Mouse (Mus musculus) neural tube, embryonic 13.5 days (tissue): ENCODE data around the gene Trp53i11. TPM values are rescaled to one million over a fixed set of nuclear protein-coding genes. Genes with fewer than 3 reads are reported as not detected.

Source experiments
- ATAC-seq: fragments of 200-750 bp; cut with Nextera tagmentation; 2 replicates; pipeline ENCODE4 v1.8.0; 2017; ENCODE audit warnings: low read depth, mild to moderate bottlenecking, moderate TSS enrichment, moderate library complexity
- H3K27ac ChIP-seq: fragments of 300-500 bp; sonication (generic); replicated peaks from 2 replicates; pipeline ENCODE4 v1.5.1; 2015; ENCODE audit warnings: moderate library complexity, mild to moderate bottlenecking, inconsistent platforms
- H3K27me3 ChIP-seq: fragments of 300-500 bp; sonication (generic); 2 replicates; pipeline ENCODE4 v1.6.1; 2015; ENCODE audit warnings: mild to moderate bottlenecking, inconsistent platforms
- H3K36me3 ChIP-seq: fragments of 300-500 bp; sonication (generic); 2 replicates; pipeline ENCODE4 v1.6.1; 2015; ENCODE audit warnings: mild to moderate bottlenecking, inconsistent platforms
- H3K4me1 ChIP-seq: fragments of 300-500 bp; sonication (generic); replicated peaks from 2 replicates; pipeline ENCODE4 v1.6.1; 2015; ENCODE audit warnings: inconsistent platforms
- H3K4me2 ChIP-seq: fragments of 300-500 bp; sonication (generic); 2 replicates; pipeline ENCODE4 v1.6.1; 2015; ENCODE audit warnings: inconsistent platforms, mild to moderate bottlenecking, moderate library complexity
- H3K4me3 ChIP-seq: fragments of 300-500 bp; sonication (generic); 2 replicates; pipeline ENCODE4 v1.5.1; 2015; ENCODE audit warnings: mild to moderate bottlenecking, inconsistent platforms
- H3K9ac ChIP-seq: fragments of 300-500 bp; sonication (generic); 2 replicates; pipeline ENCODE4 v1.6.1; 2015; ENCODE audit warnings: moderate library complexity, mild to moderate bottlenecking, inconsistent platforms
- H3K9me3 ChIP-seq: fragments of 300-500 bp; sonication (generic); 2 replicates; pipeline ENCODE4 v1.6.1; 2016; ENCODE audit warnings: inconsistent platforms
- WGBS: fragments of 180-500 bp; shearing (Covaris S2); methylation state at CpG from one replicate; pipeline ENCODE4 v1.1.7; 2015; 5-methylcytosine and 5-hydroxymethylcytosine counted together
- polyA plus RNA-seq: library from polyadenylated mRNA; unstranded; fragments of >200 nt; fragmentation: Nextera tagmentation; extraction: Ambion mirVana; gene quantifications from 2 replicates; pipeline ENCODE4 v1.2.1, GENCODE M21; 2015

Gene Trp53i11
- polyA plus RNA-seq, 1 experiment from 2014 or later: 150 TPM

DNA sequence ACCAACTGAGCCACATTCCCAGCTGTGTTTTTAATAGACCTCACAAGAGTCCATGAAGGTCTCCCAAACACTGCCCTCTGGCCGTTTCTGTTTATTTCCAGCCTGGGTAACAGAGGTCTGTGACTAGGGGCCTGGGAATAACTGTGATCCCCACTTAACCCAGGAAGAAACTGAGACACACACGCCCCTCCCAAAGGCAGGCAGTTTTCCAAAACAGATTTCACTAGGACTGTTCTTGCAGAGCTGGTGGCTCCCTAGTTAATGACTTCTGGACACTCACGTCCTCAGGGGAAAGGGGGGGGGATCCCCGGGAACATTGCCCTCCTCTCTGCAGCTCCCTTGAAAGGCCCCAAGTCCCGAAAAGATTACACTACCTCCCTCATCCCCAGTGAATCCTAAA is 12.1 kb upstream of the Trp53i11 start:
- H3K9me3 ChIP-seq: no peaks in the 10 kb centered on the region
- peak overlapping the region; percentile 88 for H3K27ac ChIP-seq
- peaks cover 96% of the 10 kb centered on the region for H3K4me1 ChIP-seq

GRCm38 (mm10) chr2:93175721-93176120 is 11.6 kb upstream of the Trp53i11 start:
- Histone ChIP-seq H3K36me3 (no peaks in the 10 kb centered on the region), H3K4me1 (peaks cover 96% of the 10 kb centered on the region), H3K4me3 (no peak overlapping the region), H3K27me3 (no peaks in the 10 kb centered on the region), H3K9me3 (no peaks in the 10 kb centered on the region), H3K4me2 (no peak overlapping the region), H3K27ac (peak overlapping the region; percentile 88), H3K9ac (0 out of 2 replicates have a peak overlapping the region, but pooled peaks have one; percentile 8)
- WGBS: 47% methylated on average over 2 of the region's 2 CpGs
- no peak for ATAC-seq

More for the DNA sequence above, 12.1 kb upstream of the Trp53i11 start:
- H3K9ac ChIP-seq: 0 out of 2 replicates have a peak overlapping the region, but pooled peaks have one; percentile 8
- no peak for ATAC-seq
- WGBS: 11% methylated on average over 5 of the region's 5 CpGs
- no peaks in the 10 kb centered on the region for H3K36me3 ChIP-seq
- H3K4me3 ChIP-seq: no peak overlapping the region
- H3K27me3 ChIP-seq: no peaks in the 10 kb centered on the region
- no peak overlapping the region for H3K4me2 ChIP-seq

DNA sequence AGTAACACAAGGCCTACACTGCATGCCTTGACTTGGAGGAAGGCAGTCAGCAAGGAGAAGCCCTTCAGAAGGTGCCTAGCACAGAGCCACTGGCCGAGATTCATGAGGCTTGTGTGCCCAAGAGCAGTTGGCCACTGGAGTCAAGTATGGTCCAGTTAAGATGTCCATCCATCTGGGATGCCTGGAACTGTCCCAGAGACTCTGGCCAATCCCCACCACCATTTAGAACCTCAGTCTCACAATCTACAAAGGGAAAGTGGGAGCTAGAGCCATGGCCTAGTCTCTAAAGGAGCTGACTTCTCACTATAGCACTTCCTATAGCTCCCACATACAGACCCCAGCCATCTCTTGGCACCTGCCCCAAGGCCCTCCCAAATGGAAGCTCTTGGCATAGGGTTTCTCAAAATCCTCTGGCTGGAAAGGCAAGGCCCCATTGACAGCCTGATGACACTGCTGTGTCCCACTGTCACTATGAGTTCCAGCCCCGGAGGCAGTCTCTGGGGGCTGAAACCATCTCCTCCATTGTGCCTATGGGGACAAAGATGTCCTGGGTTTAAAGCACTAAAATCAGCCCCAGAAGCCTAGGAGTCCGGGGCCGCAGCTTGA is 11.1 kb upstream of the Trp53i11 start:
- Histone ChIP-seq H3K4me2 (peak overlapping the region; percentile 33), H3K9me3 (no peaks in the 10 kb centered on the region), H3K27me3 (no peaks in the 10 kb centered on the region), H3K4me1 (peaks cover 90% of the 10 kb centered on the region), H3K9ac (peak overlapping the region; percentile 55; the same call in 1 of the 2 replicates), H3K27ac (peak overlapping the region; percentile 88), H3K36me3 (no peaks in the 10 kb centered on the region), H3K4me3 (no peak overlapping the region)
- ATAC-seq: peak; percentile 13; the same call in 1 of the 2 replicates
- WGBS: 14% methylated on average over 4 of the region's 4 CpGs

GRCm38 (mm10) chr2:93176871-93177667 is 10.3 kb upstream of the Trp53i11 start:
- H3K36me3 ChIP-seq: no peaks in the 10 kb centered on the region
- ATAC-seq: peak; percentile 44; the same call in 1 of the 2 replicates
- H3K9ac ChIP-seq: peak overlapping the region; percentile 55
- H3K27ac ChIP-seq: peak overlapping the region; percentile 88
- peak overlapping the region; percentile 33 for H3K4me2 ChIP-seq
- no peak overlapping the region for H3K4me3 ChIP-seq
- H3K27me3 ChIP-seq: no peaks in the 10 kb centered on the region
- no peaks in the 10 kb centered on the region for H3K9me3 ChIP-seq
- 1% methylated on average over 17 of the region's 17 CpGs for WGBS
- peaks cover 83% of the 10 kb centered on the region for H3K4me1 ChIP-seq

DNA sequence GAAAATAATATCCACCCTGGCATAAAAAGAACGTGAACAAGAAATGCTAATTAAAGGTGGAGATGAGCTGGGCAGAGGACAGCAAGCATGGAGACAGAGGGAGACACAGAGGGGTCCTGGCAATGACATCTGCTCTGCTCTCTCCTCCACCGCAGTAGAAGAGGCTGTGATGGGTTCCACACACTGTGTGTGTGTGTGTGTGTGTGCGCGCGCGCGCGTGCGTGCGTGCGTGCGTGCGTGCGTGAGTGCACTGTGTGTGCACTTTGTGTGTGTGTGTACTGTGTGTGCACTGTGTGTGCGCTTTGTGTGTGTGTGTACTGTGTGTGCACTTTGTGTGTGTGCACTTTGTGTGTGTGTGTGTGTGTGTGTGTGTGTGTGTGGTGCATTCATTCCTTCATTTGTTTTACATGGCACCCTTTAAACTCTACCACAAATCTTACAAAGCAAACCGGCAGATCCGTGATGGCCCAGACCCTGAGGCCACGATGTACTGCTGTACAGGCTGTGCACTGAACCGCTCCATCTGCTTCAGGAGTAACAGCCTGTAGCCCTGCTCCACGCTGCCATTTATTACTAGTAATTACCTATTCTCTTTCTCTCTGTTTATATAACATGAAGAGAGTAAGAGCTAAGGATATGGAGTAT is 9.6 kb upstream of the Trp53i11 start:
- Histone ChIP-seq H3K4me2 (no peak overlapping the region), H3K27me3 (no peaks in the 10 kb centered on the region), H3K9ac (no peak overlapping the region), H3K4me1 (peaks cover 80% of the 10 kb centered on the region), H3K27ac (peak overlapping the region; percentile 88), H3K36me3 (no peaks in the 10 kb centered on the region), H3K4me3 (no peak overlapping the region), H3K9me3 (no peaks in the 10 kb centered on the region)
- WGBS: 58% methylated on average over 20 of the region's 20 CpGs
- ATAC-seq: peak; percentile 34; the same call in 1 of the 2 replicates

- Histone ChIP-seq H3K9me3 (no peaks in the 10 kb centered on the region), H3K4me3 (no peak overlapping the region), H3K27ac (peak overlapping the region; percentile 88), H3K4me2 (no peak overlapping the region), H3K36me3 (no peaks in the 10 kb centered on the region), H3K9ac (no peak overlapping the region), H3K4me1 (peaks cover 80% of the 10 kb centered on the region), H3K27me3 (no peaks in the 10 kb centered on the region)
- WGBS: 67% methylated on average over 4 of the region's 4 CpGs
- ATAC-seq: no peak
Observed at GRCm38 (mm10) chr2:93178313-93178677, 9.1 kb upstream of the Trp53i11 start.

DNA sequence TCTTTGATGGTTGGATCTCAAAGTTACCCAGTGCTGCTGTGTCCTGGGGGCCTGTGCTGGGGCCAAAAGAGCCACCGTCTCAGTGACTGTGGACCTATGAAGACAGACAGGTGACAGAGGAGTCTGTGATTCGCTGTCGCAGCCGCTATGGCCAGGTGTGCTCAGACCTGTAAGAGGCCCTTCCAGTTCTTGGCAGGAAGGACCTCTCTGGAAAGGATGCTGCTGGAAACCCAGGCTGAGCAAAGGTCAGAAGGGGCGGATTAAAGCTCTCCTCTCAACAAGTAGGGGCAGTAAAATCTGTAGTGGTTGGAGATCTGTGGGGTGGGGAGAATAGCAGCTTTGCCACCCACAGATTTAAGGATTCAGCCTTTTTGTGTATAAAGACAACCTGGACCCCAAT is 7.7 kb upstream of the Trp53i11 start:
- 52% methylated on average over 5 of the region's 5 CpGs for WGBS
- no peak for ATAC-seq
- Histone ChIP-seq H3K4me2 (peak overlapping the region; percentile 59), H3K27ac (peak overlapping the region; percentile 88), H3K9me3 (no peaks in the 10 kb centered on the region), H3K4me3 (no peak overlapping the region), H3K27me3 (no peaks in the 10 kb centered on the region), H3K9ac (peak overlapping the region; percentile 70), H3K4me1 (peaks cover 78% of the 10 kb centered on the region), H3K36me3 (no peaks in the 10 kb centered on the region)

GRCm38 (mm10) chr2:93180077-93180844 is 7.1 kb upstream of the Trp53i11 start:
- Histone ChIP-seq H3K9ac (peak overlapping the region; percentile 70), H3K4me1 (peaks cover 72% of the 10 kb centered on the region), H3K9me3 (no peaks in the 10 kb centered on the region), H3K36me3 (no peaks in the 10 kb centered on the region), H3K4me3 (peak overlapping the region; percentile 31), H3K4me2 (peak overlapping the region; percentile 59), H3K27ac (peak overlapping the region; percentile 88), H3K27me3 (0 out of 2 replicates have a peak, but pooled peaks cover 3% of the 10 kb centered on the region)
- 1% methylated on average over 41 of the region's 41 CpGs for WGBS
- peak; percentile 20; the same call in 1 of the 2 replicates for ATAC-seq

DNA sequence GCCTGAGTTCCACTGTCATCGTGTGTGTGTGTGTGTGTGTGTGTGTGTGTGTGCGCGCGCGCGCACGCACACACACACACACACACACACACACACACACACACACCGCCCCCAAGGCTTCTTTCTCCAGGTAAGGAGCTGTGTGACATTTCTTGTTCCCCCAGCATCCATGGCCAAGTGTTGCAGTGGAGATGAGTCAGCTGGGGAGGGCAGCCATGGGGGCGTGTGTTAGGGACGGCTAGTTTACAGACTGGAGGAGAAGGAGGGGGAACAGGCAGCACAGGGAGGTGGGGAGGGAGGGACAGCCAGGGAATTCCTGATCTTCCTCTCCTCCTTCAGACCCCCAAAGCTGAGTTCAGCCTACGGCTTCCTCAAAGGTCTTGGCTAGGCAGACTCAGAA is 4.5 kb upstream of the Trp53i11 start:
- 61% methylated on average over 7 of the region's 11 CpGs for WGBS
- peaks cover 53% of the 10 kb centered on the region for H3K4me1 ChIP-seq
- no peaks in the 10 kb centered on the region for H3K36me3 ChIP-seq
- H3K27me3 ChIP-seq: peaks cover 4% of the 10 kb centered on the region; the same call in 1 of the 2 replicates
- no peak overlapping the region for H3K4me2 ChIP-seq
- no peak overlapping the region for H3K9ac ChIP-seq
- no peaks in the 10 kb centered on the region for H3K9me3 ChIP-seq
- no peak overlapping the region for H3K27ac ChIP-seq
- no peak for ATAC-seq
- H3K4me3 ChIP-seq: no peak overlapping the region

DNA sequence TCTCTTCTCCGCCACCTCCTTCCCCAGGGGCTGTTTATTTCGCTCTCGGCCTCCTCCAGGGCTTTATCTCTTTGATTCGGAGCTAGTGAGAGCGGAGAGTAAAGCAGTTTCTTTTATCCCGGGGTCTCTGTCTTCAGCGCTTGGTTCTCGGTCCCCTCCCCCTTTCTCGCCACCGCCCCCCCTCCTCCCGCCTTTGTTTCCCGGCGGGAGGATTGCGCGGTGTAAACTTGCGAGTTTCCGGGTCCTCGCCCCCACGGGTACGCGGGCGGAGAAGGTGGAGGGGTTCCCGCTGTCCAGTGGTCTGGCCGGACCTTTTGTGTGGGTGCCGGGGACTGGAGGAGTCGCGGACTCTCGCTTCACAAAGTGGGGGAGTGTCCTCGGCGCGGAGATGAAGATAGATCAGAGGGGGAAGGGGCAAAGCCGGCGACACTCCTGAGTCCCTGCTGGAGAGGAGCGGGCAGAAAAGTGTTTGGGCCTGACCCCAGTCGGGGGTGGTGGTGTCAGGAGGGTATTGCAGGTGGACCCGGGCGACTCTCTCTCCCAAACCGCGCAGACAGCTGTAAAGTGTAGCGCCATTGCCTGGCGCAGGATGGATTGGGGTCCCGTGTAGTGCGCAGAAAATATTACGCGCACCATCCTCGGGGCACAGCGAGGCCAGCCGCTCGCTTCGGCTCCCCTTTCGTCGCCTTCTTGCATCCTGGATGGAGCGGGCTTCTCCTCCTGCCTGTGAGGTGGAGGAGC is 842 bp downstream of the Trp53i11 start:
- WGBS: under 1% methylated on average over 52 of the region's 53 CpGs
- peak overlapping the region; percentile 96 for H3K27ac ChIP-seq
- peaks cover 65% of the 10 kb centered on the region for H3K4me1 ChIP-seq

More for the DNA sequence above, 842 bp downstream of the Trp53i11 start:
- H3K9ac ChIP-seq: peak overlapping the region; percentile 99
- H3K36me3 ChIP-seq: no peaks in the 10 kb centered on the region
- peaks cover 4% of the 10 kb centered on the region; the same call in 1 of the 2 replicates for H3K27me3 ChIP-seq
- peak; percentile 28 for ATAC-seq
- H3K4me3 ChIP-seq: peak overlapping the region; percentile 93
- peak overlapping the region; percentile 71 for H3K4me2 ChIP-seq
- no peaks in the 10 kb centered on the region for H3K9me3 ChIP-seq
